Mouse (Mus musculus) heart, postnatal 14 days (tissue): Measurements from ENCODE around the gene Cphx1. TPM values are rescaled to one million over a fixed set of nuclear protein-coding genes. Genes with fewer than 3 reads are reported as not detected.
"Not testable (repeated sequence)": the region's sequence is repeated elsewhere in the genome, so short reads cannot be mapped to it uniquely, and the experiment has no call there.

Source experiments
- DNase-seq, 2 experiments: peaks; one replicate each; pipeline ENCODE4 v3.0.0; 2021 to 2022
- intact Hi-C: fragments of 180-260 bp; cut with DNase I; formaldehyde crosslinking; loops from one replicate; pipeline ENCODE4 v1.15.1; 2025
- long read RNA-seq, 2 experiments: library from polyadenylated mRNA; stranded (forward); transcript quantifications; one replicate each; pipeline ENCODE4 v2.0.0; 2021
- total RNA-seq, 2 experiments: library from RNA; stranded (reverse); gene quantifications; 2 replicates each; pipeline ENCODE4 v1.2.3; 2021

The Cphx1 gene
- not detected for total RNA-seq
- long read RNA-seq, experiment 1: 0 reads
- long read RNA-seq, experiment 2: 0 reads

GRCm38 (mm10) chr14:25938004-25938403 is at the start of gene Cphx1:
Cphx1 (plus strand) TSS chr14:25938304.
- DNase-seq: not testable (repeated sequence)

GRCm38 (mm10) chr14:25894566-25894965 is 43.5 kb upstream of the Cphx1 start:
- DNase-seq, intact Hi-C loops: not testable (repeated sequence)

More at GRCm38 (mm10) chr14:25938004-25938403, at the start of gene Cphx1:
- intact Hi-C loops: not testable (repeated sequence)

- intact Hi-C loops, DNase-seq: not testable (repeated sequence)
Measured at GRCm38 (mm10) chr14:25895686-25896085, 42.4 kb upstream of the Cphx1 start.

GRCm38 (mm10) chr14:25903000-25903399 is 35.1 kb upstream of the Cphx1 start, which contains the start of gene Plac9a:
Plac9a (minus strand) TSS chr14:25903100.
- intact Hi-C loops, DNase-seq: not testable (repeated sequence)

GRCm38 (mm10) chr14:25905243-25905642 is 32.9 kb upstream of the Cphx1 start:
- DNase-seq, intact Hi-C loops: not testable (repeated sequence)

- DNase-seq, intact Hi-C loops: not testable (repeated sequence)
Measured at GRCm38 (mm10) chr14:25907272-25907671, 30.8 kb upstream of the Cphx1 start.

GRCm38 (mm10) chr14:25908976-25909375 is 29.1 kb upstream of the Cphx1 start:
- intact Hi-C loops, DNase-seq: not testable (repeated sequence)

GRCm38 (mm10) chr14:25918427-25919170 is 19.5 kb upstream of the Cphx1 start:
- intact Hi-C loops, DNase-seq: not testable (repeated sequence)

- DNase-seq, intact Hi-C loops: not testable (repeated sequence)
Measured at GRCm38 (mm10) chr14:25926814-25927561, 11.1 kb upstream of the Cphx1 start.

GRCm38 (mm10) chr14:25927562-25927881 is 10.6 kb upstream of the Cphx1 start, which contains the start of gene Tmem254a:
Tmem254a (minus strand) TSS chr14:25927672.
- DNase-seq, intact Hi-C loops: not testable (repeated sequence)

GRCm38 (mm10) chr14:25936867-25937630 is 1.1 kb upstream of the Cphx1 start:
- intact Hi-C loops, DNase-seq: not testable (repeated sequence)

- DNase-seq, intact Hi-C loops: not testable (repeated sequence)
Measured at GRCm38 (mm10) chr14:25957861-25958260, 19.8 kb downstream of the Cphx1 start.

GRCm38 (mm10) chr14:25978371-25979241 is 40.5 kb downstream of the Cphx1 start, which contains the start of gene Duxbl1:
Duxbl1 (plus strand) TSS chr14:25978577.
- intact Hi-C loops, DNase-seq: not testable (repeated sequence)

GRCm38 (mm10) chr14:25979242-25979941 is 41.3 kb downstream of the Cphx1 start:
- peak in 1 of 2 experiments; percentile 0 for DNase-seq
- intact Hi-C loops: not testable (repeated sequence)

GRCm38 (mm10) chr14:25981880-25982279 is 43.8 kb downstream of the Cphx1 start:
- intact Hi-C loops: not testable (repeated sequence)
- peak; percentile 2 to 17 for DNase-seq
